Mouse (Mus musculus) bone marrow, adult 2 months (tissue): Measurements from ENCODE around the gene Slc27a5. TPM values are rescaled to one million over a fixed set of nuclear protein-coding genes. Genes with fewer than 3 reads are reported as not detected.

ENCODE experiments used
- H3K27ac ChIP-seq: fragments of 200-500 bp; 2 replicates; pipeline ENCODE4 v1.5.1; 2012; ENCODE audit warnings: low read depth, mild to moderate bottlenecking, control low read depth, inconsistent platforms, low read length; ENCODE audit not compliant: control insufficient read depth, poor library complexity, insufficient read depth
- H3K4me1 ChIP-seq: fragments of 200-500 bp; 2 replicates; pipeline ENCODE4 v1.6.1; 2011; ENCODE audit warnings: low read length; ENCODE audit not compliant: control insufficient read depth, insufficient read depth
- H3K4me3 ChIP-seq: fragments of 200-500 bp; replicated peaks from 2 replicates; pipeline ENCODE3; 2011; ENCODE audit warnings: mild to moderate bottlenecking, low read depth, low read length, control low read depth; ENCODE audit not compliant: control insufficient read depth
- CTCF ChIP-seq: fragments of 200-500 bp; IDR thresholded peaks from 2 replicates; pipeline ENCODE4 v1.5.1; 2011; ENCODE audit warnings: low read length, control low read depth; ENCODE audit not compliant: control insufficient read depth, insufficient read depth
- POLR2A ChIP-seq: fragments of 200-500 bp; IDR thresholded peaks from 2 replicates; pipeline ENCODE4 v1.6.1; 2011; ENCODE audit warnings: low read depth, mild to moderate bottlenecking, control low read depth, low read length, borderline replicate concordance; ENCODE audit not compliant: control insufficient read depth
- WGBS: fragments of 180-500 bp; shearing (Covaris S2); methylation state at CpG from one replicate; pipeline ENCODE4 v1.1.7; 2018; 5-methylcytosine and 5-hydroxymethylcytosine counted together
- polyA plus RNA-seq: library from polyadenylated mRNA; stranded (reverse); fragments of >200 nt; gene quantifications from 2 replicates; pipeline ENCODE4 v1.2.4, GENCODE M21; 2011; ENCODE audit warnings: low replicate concordance; ENCODE audit not compliant: missing spikeins, insufficient read depth, insufficient read length

Slc27a5 gene
- polyA plus RNA-seq, 1 experiment, result 2.2 TPM

GRCm38 (mm10) chr7:12966104-12966845 lies 31.7 kb downstream of the Slc27a5 start:
- TF ChIP-seq POLR2A, result no peak
- TF ChIP-seq CTCF, result no peak
- H3K4me3 ChIP-seq, result peak overlapping the region; percentile 82
- WGBS, result 1% methylated on average over 29 of the region's 29 CpGs
- no peaks in the 10 kb centered on the region; the same call in 1 of the 2 replicates for H3K4me1 ChIP-seq
- peak overlapping the region; percentile 67 for H3K27ac ChIP-seq

- Histone ChIP-seq H3K4me1 (no peaks in the 10 kb centered on the region; the same call in 1 of the 2 replicates), H3K4me3 (peak within 1 kb of the TSS; percentile 82), H3K27ac (peak within 1 kb of the TSS; percentile 67)
- WGBS, result under 1% methylated on average over 23 of the region's 23 CpGs
- TF ChIP-seq CTCF (no peak), POLR2A (peak; percentile 75; the same call in 1 of the 2 replicates)
These were observed 32.3 kb downstream of the Slc27a5 start, which contains the start of gene Zfp324 for GRCm38 (mm10) chr7:12965678-12966091. Gene Zfp324 (plus strand): TSS chr7:12965838.

GRCm38 (mm10) chr7:12961511-12962141 lies 36.4 kb downstream of the Slc27a5 start:
- peak overlapping the region; percentile 35 for H3K27ac ChIP-seq
- under 1% methylated on average over 29 of the region's 29 CpGs for WGBS
- no peaks in the 10 kb centered on the region; the same call in 1 of the 2 replicates for H3K4me1 ChIP-seq
- peak overlapping the region; percentile 73 for H3K4me3 ChIP-seq
- TF ChIP-seq CTCF (no peak), POLR2A (no peak)

- 66% methylated on average over 4 of the region's 4 CpGs for WGBS
- Histone ChIP-seq H3K27ac (no peak overlapping the region), H3K4me3 (no peak overlapping the region), H3K4me1 (no peaks in the 10 kb centered on the region)
- TF ChIP-seq CTCF (no peak), POLR2A (no peak)
These were observed 38.3 kb downstream of the Slc27a5 start for GRCm38 (mm10) chr7:12959718-12960117.

DNA sequence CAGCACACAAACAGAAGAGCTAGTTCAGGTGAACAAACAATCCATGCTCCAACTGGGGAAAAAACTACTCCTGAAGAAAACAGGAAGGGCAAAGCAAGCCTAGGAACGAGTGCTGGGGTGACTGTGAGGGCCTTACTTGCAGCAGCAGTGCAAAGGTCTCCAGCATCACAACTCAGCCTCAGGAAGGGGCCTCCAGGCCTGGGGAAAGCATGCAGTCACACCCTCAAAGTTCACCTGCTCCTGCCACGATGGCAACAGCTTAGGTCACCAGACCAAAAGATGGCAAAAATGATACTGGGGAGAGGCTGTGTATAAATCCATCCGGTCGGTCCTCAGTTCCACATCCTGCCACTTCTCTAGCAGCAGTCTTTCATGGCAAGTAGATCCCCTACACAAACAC lies 39.0 kb downstream of the Slc27a5 start:
- WGBS, result 60% methylated on average over 4 of the region's 4 CpGs
- no peak overlapping the region for H3K4me3 ChIP-seq
- H3K27ac ChIP-seq, result no peak overlapping the region
- no peaks in the 10 kb centered on the region for H3K4me1 ChIP-seq
- TF ChIP-seq CTCF, result no peak
- TF ChIP-seq POLR2A, result no peak

DNA sequence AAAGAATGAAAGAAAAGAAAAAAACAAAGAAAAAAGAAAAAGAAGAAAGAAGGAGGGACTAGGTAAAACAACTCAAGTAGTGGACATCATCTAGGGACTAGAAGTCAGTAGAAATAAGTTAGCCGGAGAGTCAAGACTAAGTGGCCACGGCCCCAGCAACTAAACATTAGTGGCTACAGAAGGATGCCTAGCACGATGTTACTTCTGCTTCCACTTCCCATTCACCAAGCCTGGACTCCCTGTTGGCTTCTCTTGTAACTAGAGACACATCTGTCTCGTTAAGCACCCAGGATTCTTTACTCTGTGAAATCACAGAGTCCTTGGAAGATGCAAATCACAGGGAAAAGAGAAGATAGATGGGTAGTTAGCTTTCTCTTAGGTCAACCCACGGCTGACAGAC lies 40.5 kb downstream of the Slc27a5 start:
- Histone ChIP-seq H3K27ac (no peak overlapping the region), H3K4me1 (no peaks in the 10 kb centered on the region), H3K4me3 (no peak overlapping the region)
- TF ChIP-seq CTCF, result no peak
- TF ChIP-seq POLR2A, result no peak
- 53% methylated on average over 5 of the region's 5 CpGs for WGBS

DNA sequence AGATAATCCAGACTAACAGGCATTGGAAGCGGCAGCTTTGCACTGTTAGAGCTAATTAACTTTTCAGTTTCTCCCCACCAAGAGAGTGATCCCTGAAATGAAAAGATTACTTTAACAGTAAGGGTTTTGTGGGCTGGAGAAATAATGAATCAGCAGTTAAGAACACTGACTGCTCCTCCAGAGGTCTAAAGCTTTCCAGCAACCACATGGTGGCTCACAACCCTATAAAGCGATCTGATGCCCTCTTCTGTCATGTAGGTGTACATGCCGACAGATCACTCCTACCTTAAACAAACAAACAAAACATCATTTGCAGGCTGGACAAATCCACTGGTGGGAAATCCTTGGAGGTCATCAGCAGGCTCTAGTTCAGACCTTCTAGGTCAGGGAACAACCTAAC lies 43.1 kb downstream of the Slc27a5 start:
- H3K27ac ChIP-seq, result no peak overlapping the region
- 7% methylated on average over 3 of the region's 3 CpGs for WGBS
- peaks cover 2% of the 10 kb centered on the region; the same call in 1 of the 2 replicates for H3K4me1 ChIP-seq
- TF ChIP-seq POLR2A (no peak), CTCF (no peak)
- no peak overlapping the region for H3K4me3 ChIP-seq

- Histone ChIP-seq H3K4me3 (peak overlapping the region; percentile 88), H3K27ac (peak overlapping the region; percentile 43), H3K4me1 (peaks cover 2% of the 10 kb centered on the region; the same call in 1 of the 2 replicates)
- no peak for TF ChIP-seq POLR2A
- no peak for TF ChIP-seq CTCF
- 2% methylated on average over 16 of the region's 16 CpGs for WGBS
These were observed 48.1 kb downstream of the Slc27a5 start for GRCm38 (mm10) chr7:12949872-12950229.
